Mouse (Mus musculus) heart, postnatal 10 days (tissue): Measurements from ENCODE around the gene Med19. TPM values are rescaled to one million over a fixed set of nuclear protein-coding genes. Genes with fewer than 3 reads are reported as not detected.

Source experiments
- DNase-seq, 2 experiments: peaks; one replicate each; pipeline ENCODE4 v3.0.0; 2021
- intact Hi-C: fragments of 180-260 bp; cut with DNase I; formaldehyde crosslinking; loops from one replicate; pipeline ENCODE4 v1.15.1; 2025
- total RNA-seq, 2 experiments: library from RNA; stranded (reverse); gene quantifications; 2 replicates each; pipeline ENCODE4 v1.2.3; 2021

The Med19 gene
- total RNA-seq = 10 to 100 TPM; 15.1 to 17.8 TPM

GRCm38 (mm10) chr2:84677968-84678880 lies at the start of gene Med19, which contains the start of gene Gm28635:
Gene Med19, plus strand, starts transcription at chr2:84678402.
Gene Gm28635, minus strand, starts transcription at chr2:84678041.
- intact Hi-C loops = loop anchor here (5.0 kb wide), 1 partner anchor 34 kb away; no protein-coding TSS in a partner anchor
- DNase-seq = peak; percentile 98

- DNase-seq = no peak
- intact Hi-C loops = no loop called here
Measured at GRCm38 (mm10) chr2:84632001-84632400, 46.2 kb upstream of the Med19 start.

DNA sequence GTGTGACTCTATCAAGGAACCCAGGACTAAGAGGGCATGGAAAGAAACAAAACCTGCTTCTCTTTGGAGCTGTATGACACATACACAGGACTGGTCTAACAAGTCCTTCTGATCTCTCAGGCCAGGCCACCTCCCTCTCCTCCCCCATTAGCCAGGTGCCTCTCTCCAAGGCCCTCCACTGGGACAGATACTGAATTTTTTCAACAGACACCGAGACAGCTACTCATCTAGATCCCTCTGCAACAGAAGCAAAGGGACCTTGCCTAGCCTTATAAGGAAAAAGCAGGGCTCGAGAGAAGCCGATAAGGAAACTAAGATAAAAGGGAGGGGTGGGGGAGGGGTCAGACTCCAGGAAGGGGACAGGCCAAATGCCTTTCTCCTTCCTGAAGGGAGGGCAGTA lies 45.2 kb upstream of the Med19 start:
- no peak for DNase-seq
- intact Hi-C loops = no loop called here

DNA sequence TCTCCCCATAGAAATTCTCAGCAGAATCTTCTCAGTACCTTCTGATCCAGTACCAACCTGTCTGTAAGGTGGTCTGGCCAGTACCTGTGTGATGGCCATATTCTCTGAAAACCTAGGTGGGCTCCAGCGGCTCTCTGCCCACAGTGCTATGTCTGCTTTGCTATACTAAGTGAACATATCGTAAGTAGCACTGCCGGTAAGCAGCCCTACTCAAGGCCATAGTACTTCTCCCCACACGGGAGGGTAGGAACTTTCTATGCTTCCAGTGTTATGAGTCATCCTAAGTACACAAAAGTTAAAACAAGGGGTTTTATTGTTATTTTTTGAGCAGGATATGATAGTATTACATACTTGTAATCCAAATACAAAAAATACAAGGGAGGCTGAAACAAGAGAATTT lies 44.2 kb upstream of the Med19 start:
- intact Hi-C loops = no loop called here
- no peak for DNase-seq

DNA sequence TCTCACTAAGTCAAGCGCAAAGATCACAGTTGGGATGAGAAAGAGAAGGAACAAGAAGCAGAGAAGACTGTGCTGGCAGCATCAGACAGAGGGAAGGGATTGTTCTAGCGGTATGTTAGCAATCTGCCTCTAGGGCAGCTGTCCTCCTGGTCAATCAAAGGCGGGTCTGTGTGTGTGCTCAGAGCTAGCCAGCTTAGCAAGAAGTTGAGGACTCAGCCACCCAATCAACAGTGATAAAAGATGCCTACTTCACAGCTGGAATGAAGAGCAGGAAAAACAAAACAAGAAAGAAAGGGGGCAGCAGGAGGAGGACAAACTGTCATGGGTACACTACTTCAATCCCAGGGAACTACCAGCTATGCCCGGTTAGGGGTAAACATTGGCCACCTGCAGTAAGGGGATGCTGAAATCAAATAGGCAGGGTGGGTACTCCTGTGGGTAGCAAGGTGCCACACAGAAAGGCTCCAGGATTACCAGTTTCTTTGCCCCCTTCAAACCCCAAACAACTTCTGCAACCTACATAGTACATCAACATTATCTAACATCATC lies 43.2 kb upstream of the Med19 start:
- intact Hi-C loops = loop anchor here (1.0 kb wide), 1 partner anchor 30 kb away; no protein-coding TSS in a partner anchor
- DNase-seq = no peak

GRCm38 (mm10) chr2:84635611-84636010 lies 42.6 kb upstream of the Med19 start:
- intact Hi-C loops = loop anchor here (1.0 kb wide), 2 partner anchors 14 to 30 kb away; no protein-coding TSS in a partner anchor

DNA sequence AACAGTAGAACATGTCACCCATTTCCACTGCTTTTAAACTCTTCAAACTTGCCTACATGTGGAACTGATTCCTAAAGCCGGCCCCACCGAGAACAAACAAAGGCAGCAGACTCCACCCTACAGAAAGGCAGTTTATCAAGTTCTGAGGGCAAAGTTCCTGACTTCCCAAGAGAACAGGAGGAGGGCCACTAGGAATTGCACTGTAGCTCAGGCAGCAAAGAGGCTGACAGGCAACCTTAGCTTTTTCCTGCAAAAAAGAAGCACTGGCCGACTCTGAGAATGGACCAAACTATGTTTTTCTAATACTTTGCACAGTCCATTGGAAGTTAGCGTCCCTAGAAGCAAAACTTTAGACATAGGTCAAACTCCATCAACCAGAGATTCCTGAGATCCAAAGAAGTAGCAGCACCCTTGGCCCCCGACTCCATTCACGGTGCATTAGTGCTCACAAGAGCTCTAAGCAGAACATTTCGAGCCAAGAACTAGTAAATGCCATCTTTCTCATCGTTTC lies 41.9 kb upstream of the Med19 start:
- intact Hi-C loops = loop anchor here (1.0 kb wide), 1 partner anchor 13 kb away; no protein-coding TSS in a partner anchor
- peak; percentile 56 to 62 for DNase-seq

More at GRCm38 (mm10) chr2:84635611-84636010, 42.6 kb upstream of the Med19 start:
- peak; percentile 96 to 97 for DNase-seq

GRCm38 (mm10) chr2:84637452-84638165 lies 40.6 kb upstream of the Med19 start:
- DNase-seq = peak; percentile 52 to 65
- intact Hi-C loops = no loop called here

- intact Hi-C loops = no loop called here
- no peak for DNase-seq
Measured at GRCm38 (mm10) chr2:84638428-84639220, 39.6 kb upstream of the Med19 start.

GRCm38 (mm10) chr2:84640833-84641232 lies 37.4 kb upstream of the Med19 start:
- intact Hi-C loops = no loop called here
- DNase-seq = no peak

DNA sequence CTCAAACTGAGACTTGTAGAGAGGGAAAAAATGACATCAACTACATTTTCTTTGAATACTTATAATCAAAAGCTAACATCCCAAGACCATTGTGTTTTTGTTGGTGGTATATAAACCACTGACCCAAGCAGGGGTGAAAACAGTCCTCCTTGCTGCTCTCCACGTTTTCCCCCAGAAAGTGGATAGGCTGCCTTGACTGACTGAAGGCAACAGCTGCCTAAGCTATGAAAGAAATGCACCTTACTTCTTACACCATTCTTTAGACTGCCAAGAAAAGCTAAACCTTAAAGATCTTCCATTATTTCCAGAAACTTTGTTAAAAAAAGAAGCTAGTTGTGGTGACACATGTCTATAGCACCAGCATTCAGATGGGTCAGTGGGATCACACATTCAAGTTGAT lies 32.1 kb upstream of the Med19 start:
- intact Hi-C loops = no loop called here

DNA sequence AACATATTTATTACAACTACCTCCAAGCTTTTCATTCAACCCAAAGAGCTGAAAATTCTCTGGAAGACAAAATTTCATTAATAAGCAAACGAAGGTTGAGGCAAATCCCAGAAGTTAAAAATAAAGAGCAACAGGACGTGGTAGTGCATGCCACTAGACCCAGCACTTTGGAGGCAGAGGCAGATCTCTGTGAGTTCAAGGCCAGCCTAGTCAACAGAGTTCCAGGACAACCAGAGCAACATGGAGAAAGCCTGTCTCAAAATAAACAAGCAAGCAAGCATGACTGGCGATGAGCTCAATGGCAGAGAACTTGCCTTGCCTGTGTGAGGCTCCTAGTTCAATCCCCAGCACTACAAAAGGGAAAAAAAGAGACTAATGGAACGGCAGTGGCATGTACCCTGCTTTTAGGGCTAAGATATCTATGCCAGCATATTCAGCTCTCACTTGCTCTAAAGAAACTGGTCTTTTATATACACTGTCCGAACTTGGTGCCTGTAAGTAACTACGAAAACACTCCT lies 31.1 kb upstream of the Med19 start:
- no peak for DNase-seq
- intact Hi-C loops = no loop called here

More for the DNA sequence above, 32.1 kb upstream of the Med19 start:
- DNase-seq = no peak

GRCm38 (mm10) chr2:84648369-84648768 lies 29.8 kb upstream of the Med19 start:
- DNase-seq = no peak
- intact Hi-C loops = no loop called here

DNA sequence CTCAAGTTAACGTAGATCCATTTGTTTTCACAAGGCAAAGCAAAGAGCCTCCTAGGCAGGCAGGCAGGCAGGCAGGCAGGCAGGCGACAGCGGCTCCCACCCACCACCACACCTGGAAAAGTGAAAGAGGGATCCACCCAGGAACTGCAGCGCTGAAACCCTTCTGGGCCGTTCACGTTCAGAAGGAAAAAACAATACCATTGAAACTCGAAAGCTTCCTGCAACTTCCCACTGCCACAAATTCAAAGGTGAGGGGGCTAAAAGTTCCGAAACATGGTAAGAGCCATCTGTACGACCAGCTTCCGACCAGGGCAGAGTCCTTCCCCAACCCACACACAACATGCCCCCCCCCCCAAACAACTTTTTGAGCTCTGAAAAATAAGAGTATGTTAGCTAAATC lies 28.5 kb upstream of the Med19 start:
- DNase-seq = peak in 1 of 2 experiments; percentile 43
- intact Hi-C loops = loop anchor here (1.0 to 2.0 kb wide), 2 partner anchors 13 to 31 kb away; no protein-coding TSS in a partner anchor

DNA sequence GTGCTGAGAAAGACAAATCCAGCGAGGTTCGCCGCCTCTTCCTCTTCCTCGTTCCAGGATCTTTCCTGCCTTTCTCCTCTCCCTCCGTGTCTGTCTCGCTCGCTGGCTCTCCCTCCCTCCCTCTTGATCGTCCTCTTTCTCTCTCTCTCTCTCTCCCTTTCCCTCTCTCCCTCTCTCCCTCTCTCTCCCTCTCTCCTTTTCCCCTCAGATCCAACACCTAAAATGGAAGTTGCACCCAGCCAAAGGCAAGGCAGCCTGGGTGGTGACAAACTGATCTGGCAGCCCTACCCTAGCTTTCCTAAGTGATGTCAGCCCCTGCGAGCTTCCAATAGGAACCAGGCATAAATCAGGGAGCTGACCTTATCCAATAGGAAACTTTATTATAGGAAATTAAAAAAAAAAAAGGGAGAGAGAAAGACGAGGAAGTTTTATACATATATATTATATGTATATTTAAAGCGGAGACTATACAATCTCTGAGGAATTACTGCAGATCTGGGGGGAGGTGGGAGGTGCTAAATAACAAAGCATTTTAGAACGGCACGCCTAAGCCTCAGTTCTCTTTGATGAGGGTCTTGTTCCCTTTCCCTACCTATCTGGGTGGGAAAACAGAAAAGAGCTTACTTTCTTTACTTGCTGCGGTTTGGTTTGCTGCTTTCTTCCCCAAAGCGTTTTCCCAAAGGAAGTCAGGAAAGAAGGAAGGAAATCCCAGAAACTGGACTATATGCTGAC lies 27.6 kb upstream of the Med19 start, which contains the start of gene Ctnnd1:
Ctnnd1 (minus strand) TSS at position 302 of the 732 bp plus-strand sequence.
- intact Hi-C loops = loop anchor here (2.0 kb wide), 1 partner anchor 32 kb away; no protein-coding TSS in a partner anchor
- peak; percentile 91 to 93 for DNase-seq

DNA sequence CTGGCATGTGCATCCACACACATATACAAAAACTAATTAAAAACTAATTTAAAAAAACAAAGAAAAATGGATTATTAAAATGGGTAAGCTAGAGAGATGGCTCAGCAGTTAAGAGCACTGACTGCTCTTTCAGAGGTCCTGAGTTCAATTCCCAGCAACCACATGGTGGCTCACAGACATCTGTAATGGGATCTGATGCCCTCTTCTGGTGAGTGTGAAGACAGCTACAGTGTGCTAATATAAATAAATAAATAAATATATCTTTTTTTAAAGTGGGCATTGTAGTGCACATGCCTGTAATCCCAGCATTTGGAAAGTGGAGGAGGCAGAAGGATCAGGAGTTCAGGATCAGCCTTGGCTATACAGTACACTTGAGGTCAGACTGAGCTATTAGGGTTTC lies 24.8 kb upstream of the Med19 start:
- no peak for DNase-seq
- intact Hi-C loops = no loop called here

GRCm38 (mm10) chr2:84655864-84656263 lies 22.3 kb upstream of the Med19 start:
- intact Hi-C loops = no loop called here
- no peak for DNase-seq

DNA sequence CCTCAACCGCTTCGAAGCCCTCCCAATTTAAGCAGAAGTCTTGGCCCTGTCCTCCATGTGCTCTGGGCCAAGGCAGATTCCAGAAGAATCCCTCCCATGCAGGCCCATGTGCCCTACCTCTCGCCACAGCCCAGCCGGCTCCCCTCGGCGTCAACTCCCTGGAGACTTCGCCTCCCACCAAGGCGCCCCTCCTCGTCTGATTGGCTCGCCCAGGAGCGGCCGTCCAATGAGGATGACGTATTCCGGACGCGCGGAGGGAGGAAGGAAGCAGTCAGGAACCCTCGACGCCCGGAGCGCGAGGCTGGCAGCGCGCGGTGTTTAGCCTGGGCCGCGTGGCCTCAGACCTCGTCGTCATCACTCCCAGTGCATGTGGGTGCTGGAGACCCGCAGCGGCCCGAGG lies 19.4 kb upstream of the Med19 start, which contains the start of gene Btbd18:
Btbd18 (plus strand) TSS at position 274 of the 400 bp plus-strand sequence.
- no peak for DNase-seq
- intact Hi-C loops = no loop called here

- intact Hi-C loops = loop anchor here (2.0 to 5.0 kb wide), 4 partner anchors 43 to 205 kb away; no protein-coding TSS in a partner anchor
- peak; percentile 70 to 83 for DNase-seq
Measured at GRCm38 (mm10) chr2:84660253-84660652, 17.9 kb upstream of the Med19 start.
